In the genomic region with DNA sequence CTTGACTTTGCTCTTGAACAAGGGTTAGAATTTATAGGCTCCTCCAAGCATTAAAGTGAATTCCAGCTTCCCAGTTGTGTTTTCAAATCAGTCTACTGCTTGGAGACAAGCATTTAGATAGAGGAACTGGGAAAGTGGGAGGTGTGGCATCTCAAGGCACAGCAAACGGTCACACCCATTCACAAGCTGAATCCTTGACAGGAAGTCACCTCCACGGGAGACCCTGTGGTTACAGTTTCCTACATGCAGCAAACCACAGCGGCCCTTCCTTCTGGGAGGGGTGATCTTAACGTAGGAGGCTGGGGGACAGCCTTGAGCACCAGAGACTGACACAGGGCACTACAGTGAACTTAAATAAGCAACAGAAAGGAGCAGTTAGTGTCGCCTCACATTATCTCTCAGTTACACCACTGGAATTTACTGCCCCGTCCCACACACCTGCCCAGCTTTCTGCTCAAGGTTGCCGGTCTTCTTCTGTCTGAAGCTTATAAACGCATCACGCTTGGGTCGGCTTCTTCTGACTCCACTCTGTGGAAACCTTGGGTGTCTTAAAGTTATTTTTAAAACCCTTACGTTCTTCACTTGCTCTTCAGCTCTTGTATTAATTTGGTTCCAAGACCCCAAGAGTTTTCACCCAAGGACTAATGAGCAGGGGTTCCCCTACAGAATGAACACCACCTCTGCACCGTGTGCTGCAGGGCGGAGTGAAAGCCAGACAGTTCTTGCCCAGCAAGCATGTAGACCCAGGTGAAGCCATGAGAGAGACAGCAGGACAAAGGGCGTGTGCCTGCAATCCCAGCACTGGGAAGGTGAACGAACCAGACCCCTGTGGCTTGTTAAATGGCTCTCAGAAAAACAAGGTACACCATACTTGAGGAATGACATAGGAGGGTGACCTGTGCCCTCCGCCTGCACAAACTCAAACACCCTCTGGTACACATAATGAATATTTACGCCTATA, we compare ENCODE assay signal across 9 mouse cellular contexts.
DNase-seq lines count a peak whose midpoint lies in the region; ATAC-seq and TF ChIP-seq lines count a peak whose summit lies in the region.
"Had no signal": no experiment of that assay in that cellular context is flagged by ENCODE, and none has a peak within 500 bp of the region (broad histone marks: within the 10 kb centered on the region; RNA-seq: fewer than 3 reads in every experiment).

No protein-coding gene starts in this region.

- DNase-seq in midbrain, embryonic 14.5 days = no peak
- peak; percentile 19 for DNase-seq in embryonic facial prominence, embryonic 14.5 days (ENCODE audit: low spot score)
- DNase-seq in lung, embryonic 14.5 days = no peak
- peak; percentile 45 for DNase-seq in thymus, postnatal 14 days
- DNase-seq in gastrocnemius, postnatal 14 days = no peak
- no peak for DNase-seq in layer of hippocampus, postnatal 25 days (ENCODE audit: extremely low spot score in 1 of 2, low spot score in 1 of 2)
- no peak for DNase-seq in heart, postnatal 4 days

- intact Hi-C loops in gastrocnemius, postnatal 14 days (cut with DNase I; ENCODE audit: low total_unique reads) = no loop called here

- 52% methylated on average over 17 of the region's 17 CpGs for WGBS in midbrain, embryonic 12.5 days
- 54% methylated on average over 17 of the region's 17 CpGs for WGBS in midbrain, embryonic 14.5 days
- 51% methylated on average over 17 of the region's 17 CpGs for WGBS in embryonic facial prominence, embryonic 14.5 days
- 44% methylated on average over 17 of the region's 17 CpGs for WGBS in lung, embryonic 14.5 days

- peak; percentile 48 for ATAC-seq in midbrain, embryonic 12.5 days (ENCODE audit: low FRiP score, low read depth)
- ATAC-seq in midbrain, embryonic 14.5 days (ENCODE audit: low FRiP score, low TSS enrichment) = no peak
- no peak for ATAC-seq in embryonic facial prominence, embryonic 14.5 days (ENCODE audit: low read depth)
- ATAC-seq in lung, embryonic 14.5 days (ENCODE audit: insufficient read depth) = peak; percentile 50

- no peak for TF ChIP-seq CTCF in lung, embryonic 14.5 days (IDR thresholded peaks at IDR 0.05; ENCODE audit: low read depth)

- peak overlapping the region; percentile 13; the same call in 1 of the 2 replicates for H3K4me2 ChIP-seq in midbrain, embryonic 12.5 days (replicated peaks)
- no peak overlapping the region for H3K4me2 ChIP-seq in midbrain, embryonic 14.5 days (ENCODE audit: low read length)
- H3K4me2 ChIP-seq in embryonic facial prominence, embryonic 14.5 days (ENCODE audit: low read depth, low read length) = peak overlapping the region; percentile 41; the same call in 1 of the 2 replicates
- H3K4me2 ChIP-seq in lung, embryonic 14.5 days = peak overlapping the region; percentile 31; the same call in 1 of the 2 replicates
- H3K4me2 ChIP-seq: limb, embryonic 15.5 days had no signal

- no peak overlapping the region for H3K9ac ChIP-seq in midbrain, embryonic 12.5 days (replicated peaks)
- H3K9ac ChIP-seq in midbrain, embryonic 14.5 days (replicated peaks; ENCODE audit: low read length) = no peak overlapping the region
- H3K9ac ChIP-seq in embryonic facial prominence, embryonic 14.5 days (ENCODE audit: low read depth, low read length) = no peak overlapping the region
- H3K9ac ChIP-seq in lung, embryonic 14.5 days = no peak overlapping the region
- H3K9ac ChIP-seq: limb, embryonic 15.5 days had no signal

- H3K27me3 ChIP-seq in midbrain, embryonic 12.5 days = peaks cover 5% of the 10 kb centered on the region; the same call in 1 of the 2 replicates
- no peaks in the 10 kb centered on the region for H3K27me3 ChIP-seq in midbrain, embryonic 14.5 days (ENCODE audit: control insufficient read depth, insufficient read depth, low read length)
- no peaks in the 10 kb centered on the region for H3K27me3 ChIP-seq in embryonic facial prominence, embryonic 14.5 days (replicated peaks; ENCODE audit: control insufficient read depth, insufficient read depth, low read length)
- H3K27me3 ChIP-seq in lung, embryonic 14.5 days (ENCODE audit: insufficient read depth, low read length) = no peaks in the 10 kb centered on the region

- no peaks in the 10 kb centered on the region for H3K36me3 ChIP-seq in midbrain, embryonic 12.5 days
- H3K36me3 ChIP-seq in midbrain, embryonic 14.5 days (ENCODE audit: control insufficient read depth, insufficient read depth, low read length) = no peaks in the 10 kb centered on the region
- H3K36me3 ChIP-seq in embryonic facial prominence, embryonic 14.5 days (ENCODE audit: control insufficient read depth, insufficient read depth, low read length) = 0 out of 2 replicates have a peak, but pooled peaks cover 5% of the 10 kb centered on the region
- no peaks in the 10 kb centered on the region for H3K36me3 ChIP-seq in lung, embryonic 14.5 days (ENCODE audit: insufficient read depth)
- H3K36me3 ChIP-seq: limb, embryonic 15.5 days had no signal

- no peak overlapping the region for H3K4me3 ChIP-seq in midbrain, embryonic 12.5 days
- H3K4me3 ChIP-seq in midbrain, embryonic 14.5 days (replicated peaks; ENCODE audit: low read depth, low read length) = no peak overlapping the region
- H3K4me3 ChIP-seq in embryonic facial prominence, embryonic 14.5 days (ENCODE audit: low read depth, low read length) = no peak overlapping the region
- H3K4me3 ChIP-seq in lung, embryonic 14.5 days (ENCODE audit: low read depth, low read length) = no peak overlapping the region
- H3K4me3 ChIP-seq: limb, embryonic 15.5 days had no signal

- H3K9me3 ChIP-seq in midbrain, embryonic 12.5 days = no peaks in the 10 kb centered on the region
- no peaks in the 10 kb centered on the region for H3K9me3 ChIP-seq in midbrain, embryonic 14.5 days (ENCODE audit: control insufficient read depth, low read length)
- H3K9me3 ChIP-seq in embryonic facial prominence, embryonic 14.5 days (ENCODE audit: control insufficient read depth, low read length) = no peaks in the 10 kb centered on the region
- no peaks in the 10 kb centered on the region for H3K9me3 ChIP-seq in lung, embryonic 14.5 days (ENCODE audit: low read depth, low read length)
- H3K9me3 ChIP-seq: limb, embryonic 15.5 days had no signal

- H3K27ac ChIP-seq in midbrain, embryonic 12.5 days (replicated peaks) = peak overlapping the region; percentile 73
- no peak overlapping the region for H3K27ac ChIP-seq in midbrain, embryonic 14.5 days (replicated peaks; ENCODE audit: low read depth, low read length)
- 0 out of 2 replicates have a peak overlapping the region, but pooled peaks have one; percentile 67 for H3K27ac ChIP-seq in embryonic facial prominence, embryonic 14.5 days (replicated peaks; ENCODE audit: low read depth, low read length)
- H3K27ac ChIP-seq in lung, embryonic 14.5 days (ENCODE audit: low read depth) = peak overlapping the region; percentile 43; the same call in 1 of the 2 replicates
- H3K27ac ChIP-seq: limb, embryonic 15.5 days had no signal

- peaks cover 23% of the 10 kb centered on the region for H3K4me1 ChIP-seq in midbrain, embryonic 12.5 days
- H3K4me1 ChIP-seq in midbrain, embryonic 14.5 days (ENCODE audit: control insufficient read depth, insufficient read depth, low read length) = peaks cover 17% of the 10 kb centered on the region; the same call in 1 of the 2 replicates
- H3K4me1 ChIP-seq in embryonic facial prominence, embryonic 14.5 days (ENCODE audit: control insufficient read depth, insufficient read depth, low read length) = peaks cover 22% of the 10 kb centered on the region
- peaks cover 15% of the 10 kb centered on the region for H3K4me1 ChIP-seq in lung, embryonic 14.5 days (ENCODE audit: insufficient read depth)

Comparison
In these comparisons a context has a peak if more than half of its experiments do, and no peak if none do; other contexts are left out.
1. ATAC-seq: peak in midbrain, embryonic 12.5 days (single experiment) and lung, embryonic 14.5 days (single experiment); none in midbrain, embryonic 14.5 days (single experiment) and embryonic facial prominence, embryonic 14.5 days (single experiment).
2. DNase-seq: peak in embryonic facial prominence, embryonic 14.5 days (single experiment) and thymus, postnatal 14 days (single experiment); none in midbrain, embryonic 14.5 days (single experiment), lung, embryonic 14.5 days (single experiment), gastrocnemius, postnatal 14 days (single experiment), layer of hippocampus, postnatal 25 days (0 of 2) and heart, postnatal 4 days (single experiment).